Mouse (Mus musculus) brain, adult 2 months (tissue): ENCODE measurements at regions not wholly inside any gene's neighbourhood (a gene's known extent, or its start where the extent isn't known, plus 50 kb on each side); places are given as distances from the start of the nearest gene placed in this dataset.
A peak's percentile ranks its signal among the peaks of the same experiment; 100 is the strongest.

Source experiments
- DNase-seq: peaks from one replicate; pipeline ENCODE4 v3.0.0; 2011; ENCODE audit warnings: low read depth, low spot score

GRCm38 (mm10) chr3:137100627-137101404, 240.1 kb upstream of the Emcn start:
- DNase-seq, result peak; percentile 96

- DNase-seq, result peak; percentile 86
These were observed 234.9 kb upstream of the Emcn start for GRCm38 (mm10) chr3:137105930-137106329.

DNA sequence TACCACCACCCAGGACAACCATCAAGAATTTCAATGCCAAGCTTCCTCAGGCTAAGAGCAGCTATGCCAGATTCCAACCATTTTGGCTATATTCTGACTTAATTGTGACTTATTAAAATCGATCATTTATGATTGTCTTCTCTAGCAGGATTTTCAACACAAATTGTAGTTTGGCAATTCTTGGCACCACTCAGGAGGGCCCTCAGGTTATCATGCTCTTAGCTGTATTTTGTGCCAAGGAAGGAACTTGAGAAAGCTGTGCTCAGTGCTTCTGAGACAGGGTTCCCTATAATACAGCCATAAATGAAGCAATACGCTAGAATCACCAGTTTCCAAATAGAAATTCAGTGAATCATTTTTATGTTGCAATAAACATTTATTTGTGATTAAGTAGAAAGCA, 232.7 kb upstream of the Emcn start:
- no peak for DNase-seq

DNA sequence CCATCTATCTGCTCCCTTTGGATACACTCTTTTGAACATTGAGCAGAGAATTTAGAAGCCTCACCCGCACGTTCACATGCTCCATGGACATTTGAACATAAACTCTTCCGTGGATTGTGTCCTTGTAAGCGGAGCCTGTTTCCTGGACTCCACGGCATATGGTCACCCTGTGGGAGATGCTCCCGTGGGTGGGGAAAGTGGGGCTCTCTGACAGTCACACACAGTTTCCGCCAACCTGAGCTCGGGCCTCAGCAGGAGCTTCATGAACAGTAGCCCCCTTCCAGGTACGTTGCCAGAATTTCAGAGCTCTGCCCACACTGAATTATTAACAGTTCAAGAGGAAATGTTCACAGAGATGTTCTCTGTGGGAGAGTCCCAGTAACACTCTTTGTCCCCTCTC, 231.1 kb upstream of the Emcn start:
- peak; percentile 99 for DNase-seq

- DNase-seq, result peak; percentile 99
These were observed 230.4 kb upstream of the Emcn start for GRCm38 (mm10) chr3:137110485-137110884.

- peak; percentile 36 for DNase-seq
These were observed 210.9 kb upstream of the Emcn start for GRCm38 (mm10) chr3:137129967-137130366.

DNA sequence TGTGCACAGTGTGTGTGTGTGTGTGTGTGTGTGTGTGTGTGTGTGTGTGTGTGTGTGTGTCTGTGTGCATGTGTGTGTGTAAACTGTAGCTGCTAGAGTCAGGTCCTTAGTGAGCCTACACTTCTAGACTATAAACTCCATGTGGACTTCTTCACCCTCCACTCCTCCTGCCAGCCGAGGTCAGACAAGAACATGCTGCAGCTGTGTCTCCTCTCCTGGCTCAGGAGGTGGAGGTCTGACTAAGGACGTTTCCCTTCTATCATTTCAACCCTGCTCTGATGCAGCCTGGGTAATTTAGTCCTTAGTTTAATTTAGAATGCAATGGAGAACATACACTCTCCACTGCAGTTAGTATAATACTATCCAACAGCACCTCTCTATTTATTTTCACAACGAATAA, 198.8 kb upstream of the Emcn start:
- no peak for DNase-seq

- DNase-seq, result no peak
These were observed 194.8 kb upstream of the Emcn start for GRCm38 (mm10) chr3:137146062-137146461.

- no peak for DNase-seq
These were observed 193.5 kb upstream of the Emcn start for GRCm38 (mm10) chr3:137147405-137147804.

- DNase-seq, result peak; percentile 94
These were observed 190.4 kb upstream of the Emcn start for GRCm38 (mm10) chr3:137150414-137151010.

GRCm38 (mm10) chr3:137151431-137151830, 189.4 kb upstream of the Emcn start:
- DNase-seq, result no peak

DNA sequence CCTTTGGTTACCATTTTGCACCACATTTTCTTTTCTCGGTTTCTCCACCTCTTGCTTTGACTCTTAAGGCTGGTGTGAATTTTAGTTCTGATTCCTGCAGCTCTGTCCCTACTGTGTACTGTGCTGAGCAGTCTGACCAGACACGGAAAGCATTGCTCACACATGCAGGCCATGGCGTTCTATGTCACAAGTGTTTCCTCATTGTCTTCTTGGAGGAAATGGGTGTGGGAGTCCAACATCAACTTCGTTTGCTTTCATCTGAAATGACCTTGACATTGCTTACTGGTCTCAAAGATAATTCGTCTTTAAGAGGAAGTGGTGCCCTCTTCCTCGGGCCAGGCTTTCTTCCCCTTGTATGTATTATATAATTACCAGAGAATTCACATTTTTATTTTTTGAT, 187.6 kb upstream of the Emcn start:
- no peak for DNase-seq

- DNase-seq, result no peak
These were observed 186.4 kb upstream of the Emcn start for GRCm38 (mm10) chr3:137154200-137155042.

GRCm38 (mm10) chr3:137155043-137155404, 185.8 kb upstream of the Emcn start:
- DNase-seq, result no peak

DNA sequence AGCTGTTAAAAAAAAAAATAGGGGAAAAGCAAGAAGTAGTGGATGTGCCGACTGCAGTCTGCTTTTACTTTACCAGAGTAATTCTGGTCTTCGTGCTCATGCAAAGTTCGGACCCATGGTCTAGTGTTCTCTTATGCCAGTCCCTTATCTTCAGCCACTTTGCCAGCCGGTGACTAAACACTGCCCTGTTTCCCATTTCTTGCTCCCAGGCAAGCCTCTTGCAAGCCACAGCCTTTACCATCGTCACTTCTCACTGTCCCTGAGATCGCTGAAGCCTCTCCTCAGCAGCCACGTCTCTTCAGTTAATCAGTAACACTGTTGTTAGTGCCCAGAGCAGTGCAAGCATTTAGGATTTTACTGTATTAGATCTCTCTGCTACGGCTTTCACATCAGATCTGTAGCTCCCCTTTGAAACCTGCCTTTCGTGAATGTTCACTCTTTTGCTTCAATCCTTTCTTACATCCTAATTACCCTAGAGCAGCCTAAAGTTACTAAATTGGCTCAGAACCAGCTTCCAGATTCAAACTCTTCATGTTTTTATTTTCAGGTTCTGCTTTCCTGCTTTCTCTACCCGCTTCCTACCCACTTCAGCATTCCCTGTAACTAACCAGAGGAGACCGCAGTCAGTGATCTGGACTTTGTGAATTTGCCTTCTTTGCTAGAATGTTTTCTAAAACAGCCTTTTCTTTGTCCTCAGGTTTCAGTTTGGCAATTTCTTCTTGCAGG, 184.5 kb upstream of the Emcn start:
- DNase-seq, result no peak

GRCm38 (mm10) chr3:137189035-137189434, 151.8 kb upstream of the Emcn start:
- DNase-seq, result no peak

DNA sequence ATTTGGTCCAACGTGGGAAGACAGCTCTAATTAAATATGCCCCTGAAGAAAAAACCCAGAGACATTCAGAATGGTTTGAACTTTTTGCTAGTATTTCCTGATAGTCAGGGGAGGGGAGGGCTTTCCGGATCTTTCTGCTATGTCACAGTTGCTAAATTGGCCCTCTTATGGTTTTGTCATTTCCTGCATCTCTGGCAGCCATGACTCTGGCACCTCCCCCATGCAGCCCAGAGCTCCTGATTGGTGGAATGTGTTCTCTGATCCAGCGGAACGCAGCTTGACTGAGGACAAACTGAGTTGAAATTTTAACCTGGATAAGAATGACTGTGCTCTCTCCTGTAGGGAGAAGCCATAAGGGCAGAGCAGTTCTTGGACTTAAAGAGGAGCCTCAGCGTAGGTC, 150.4 kb upstream of the Emcn start:
- DNase-seq, result no peak

GRCm38 (mm10) chr3:137191009-137191408, 149.9 kb upstream of the Emcn start:
- no peak for DNase-seq

- no peak for DNase-seq
These were observed 147.0 kb upstream of the Emcn start for GRCm38 (mm10) chr3:137193873-137194272.

GRCm38 (mm10) chr3:137211667-137212066, 129.2 kb upstream of the Emcn start:
- DNase-seq, result peak; percentile 87

- DNase-seq, result peak; percentile 8
These were observed 124.8 kb upstream of the Emcn start for GRCm38 (mm10) chr3:137216036-137216435.

- no peak for DNase-seq
These were observed 123.6 kb upstream of the Emcn start for GRCm38 (mm10) chr3:137217245-137217644.
